10 mouse cellular contexts compared by ENCODE assay signal in the genomic region with DNA sequence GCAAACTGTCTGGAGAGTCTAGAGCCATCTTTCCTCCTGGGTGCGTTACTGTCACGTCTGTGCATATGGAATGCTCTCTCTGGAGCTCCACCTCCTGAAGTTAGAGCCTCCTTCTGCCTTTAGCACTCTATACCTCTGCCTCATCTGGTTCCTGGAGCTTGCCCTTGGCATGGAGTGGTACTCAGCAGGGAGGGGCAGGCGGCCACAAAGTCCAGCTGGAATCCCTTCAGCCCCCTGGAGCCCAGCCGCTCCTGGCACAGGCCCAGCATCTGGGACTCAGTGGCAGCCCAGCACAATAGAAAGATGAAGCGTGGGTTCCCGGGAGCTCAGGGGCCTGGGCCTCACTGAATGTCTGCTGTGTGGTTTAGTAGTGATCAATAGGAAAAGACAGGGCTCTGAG.
DNase-seq lines count a peak whose midpoint lies in the region; ATAC-seq lines count a peak whose summit lies in the region.
"Had no signal": no experiment of that assay in that cellular context is flagged by ENCODE, and none has a peak within 500 bp of the region (broad histone marks: within the 10 kb centered on the region; RNA-seq: fewer than 3 reads in every experiment).

No protein-coding gene starts in this region.

- H3K9ac ChIP-seq in heart, embryonic 11.5 days (ENCODE audit: low read depth, low read length): no peak overlapping the region
- H3K9ac ChIP-seq: embryonic facial prominence, embryonic 12.5 days had no signal

- no peaks in the 10 kb centered on the region for H3K27me3 ChIP-seq in heart, embryonic 11.5 days (ENCODE audit: control insufficient read depth, insufficient read depth, low read length)

- no peak overlapping the region for H3K4me3 ChIP-seq in heart, embryonic 11.5 days (ENCODE audit: low read depth, low read length)
- H3K4me3 ChIP-seq: embryonic facial prominence, embryonic 12.5 days had no signal

- DNase-seq in cerebellum, postnatal 25 days: peak; percentile 44 to 59
- DNase-seq in cerebellum, adult 9-11 months: no peak
- DNase-seq in lung, postnatal 10 days: peak; percentile 43
- no peak for DNase-seq in lung, postnatal 36 days
- peak; percentile 51 to 70 for DNase-seq in kidney, postnatal 36 days
- peak; percentile 28 for DNase-seq in right cerebral cortex, postnatal 25 days
- no peak for DNase-seq in natural killer cell, adult 2 months (ENCODE audit: low spot score in 2 of 2)

- WGBS in heart, embryonic 11.5 days (ENCODE audit: insufficient replicate concordance): 68% methylated on average over 6 of the region's 6 CpGs

- H3K4me1 ChIP-seq in heart, embryonic 11.5 days (ENCODE audit: control insufficient read depth, insufficient read depth, low read length): peaks cover 54% of the 10 kb centered on the region

- no peaks in the 10 kb centered on the region for H3K36me3 ChIP-seq in heart, embryonic 11.5 days (ENCODE audit: control insufficient read depth, insufficient read depth, low read length)
- H3K36me3 ChIP-seq: embryonic facial prominence, embryonic 12.5 days had no signal

- H3K4me2 ChIP-seq in heart, embryonic 11.5 days: no peak overlapping the region
- H3K4me2 ChIP-seq: embryonic facial prominence, embryonic 12.5 days had no signal

- H3K9me3 ChIP-seq in heart, embryonic 11.5 days (replicated peaks; ENCODE audit: control insufficient read depth, low read length): no peaks in the 10 kb centered on the region
- H3K9me3 ChIP-seq: embryonic facial prominence, embryonic 12.5 days had no signal

- H3K27ac ChIP-seq in heart, embryonic 11.5 days (ENCODE audit: low read depth, low read length): no peak overlapping the region

- ATAC-seq in heart, embryonic 11.5 days (replicated peaks; ENCODE audit: insufficient number of reproducible peaks, low FRiP score, low TSS enrichment): no peak
- ATAC-seq: inflammation-experienced regulatory T-cells, adult 6 months had no signal

Comparison
In these comparisons a context has a peak if more than half of its experiments do, and no peak if none do; other contexts are left out.
1. DNase-seq: peak in cerebellum, postnatal 25 days (2 of 2), lung, postnatal 10 days (single experiment), kidney, postnatal 36 days (2 of 2) and right cerebral cortex, postnatal 25 days (single experiment); none in cerebellum, adult 9-11 months (single experiment), lung, postnatal 36 days (single experiment) and natural killer cell, adult 2 months (0 of 2).